Mouse (Mus musculus): ENCODE results near the gene Nck2. TPM values are rescaled to one million over a fixed set of nuclear protein-coding genes. Genes with fewer than 3 reads are reported as not detected.

The Nck2 gene
- polyA plus RNA-seq, 1 experiment from 2014 or later = 28.8 TPM

DNA sequence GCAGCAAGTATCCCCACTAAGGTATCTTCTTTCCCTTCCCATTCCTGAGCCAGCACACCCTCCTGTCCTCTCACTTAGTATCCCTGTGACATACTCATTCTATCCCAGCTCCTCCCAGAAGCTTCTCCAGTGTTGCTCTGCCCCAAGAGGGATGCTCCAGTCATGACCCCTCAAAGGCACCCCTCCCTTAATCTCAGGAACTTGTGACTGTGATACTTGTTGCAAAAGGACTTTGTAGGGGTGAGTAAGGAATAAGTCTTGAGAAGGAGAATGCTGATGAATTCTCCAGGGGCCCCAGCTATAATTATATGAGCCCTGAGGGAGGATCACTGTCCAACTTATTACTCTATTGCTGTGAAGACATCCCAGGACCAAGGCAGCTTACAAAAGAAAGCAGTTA lies 7.8 kb upstream of the Nck2 start:
- Histone ChIP-seq H3K27ac (replicated peaks in 1 of 2; ENCODE audit: control insufficient read depth in 1 of 2, insufficient read depth in 1 of 2, low read depth in 2 of 2, low read length in 2 of 2) (no peak overlapping the region), H3K4me3 (ENCODE audit: control insufficient read depth in 1 of 2, insufficient read depth in 1 of 2, low read depth in 1 of 2, low read length in 2 of 2) (no peak overlapping the region), H3K36me3 (ENCODE audit: control insufficient read depth, insufficient read depth, low read length) (no peaks in the 10 kb centered on the region), H3K4me2 (ENCODE audit: low read length) (no peak overlapping the region), H3K27me3 (ENCODE audit: control insufficient read depth, insufficient read depth, low read length) (no peaks in the 10 kb centered on the region), H3K4me1 (ENCODE audit: control insufficient read depth in 2 of 2, insufficient read depth in 2 of 2, low read length in 2 of 2) (peaks cover 3 to 15% of the 10 kb centered on the region in 2 experiments), H3K9ac (ENCODE audit: low read length) (no peak overlapping the region), H3K9me3 (ENCODE audit: control insufficient read depth, low read length) (no peaks in the 10 kb centered on the region)
- ATAC-seq (ENCODE audit: insufficient number of reproducible peaks, insufficient read depth, low FRiP score, low read depth) = no peak

GRCm38 (mm10) chr1:43439261-43439660 lies 5.1 kb upstream of the Nck2 start:
- Histone ChIP-seq H3K36me3 (ENCODE audit: control insufficient read depth, insufficient read depth, low read length) (no peaks in the 10 kb centered on the region), H3K4me2 (ENCODE audit: low read length) (no peak overlapping the region), H3K27ac (replicated peaks in 1 of 2; ENCODE audit: control insufficient read depth in 1 of 2, insufficient read depth in 1 of 2, low read depth in 2 of 2, low read length in 2 of 2) (no peak overlapping the region), H3K4me3 (ENCODE audit: control insufficient read depth in 1 of 2, insufficient read depth in 1 of 2, low read depth in 1 of 2, low read length in 2 of 2) (no peak overlapping the region), H3K27me3 (ENCODE audit: control insufficient read depth, insufficient read depth, low read length) (no peaks in the 10 kb centered on the region), H3K4me1 (ENCODE audit: control insufficient read depth in 2 of 2, insufficient read depth in 2 of 2, low read length in 2 of 2) (peaks cover 3 to 11% of the 10 kb centered on the region in 2 experiments), H3K9me3 (ENCODE audit: control insufficient read depth, low read length) (no peaks in the 10 kb centered on the region), H3K9ac (ENCODE audit: low read length) (no peak overlapping the region)
- ATAC-seq (ENCODE audit: insufficient number of reproducible peaks, insufficient read depth, low FRiP score, low read depth) = no peak
- WGBS = 80% methylated on average over 1 of the region's 1 CpGs

- H3K9ac ChIP-seq (ENCODE audit: low read length) = no peak overlapping the region
- H3K4me3 ChIP-seq (ENCODE audit: control insufficient read depth in 1 of 2, insufficient read depth in 1 of 2, low read depth in 1 of 2, low read length in 2 of 2) = no peak overlapping the region
- no peaks in the 10 kb centered on the region for H3K9me3 ChIP-seq (ENCODE audit: control insufficient read depth, low read length)
- no peaks in the 10 kb centered on the region for H3K36me3 ChIP-seq (ENCODE audit: control insufficient read depth, insufficient read depth, low read length)
- ATAC-seq (ENCODE audit: insufficient number of reproducible peaks, insufficient read depth, low FRiP score, low read depth) = no peak
- WGBS = 89% methylated on average over 2 of the region's 2 CpGs
- peaks cover 5 to 15% of the 10 kb centered on the region in 2 experiments for H3K4me1 ChIP-seq (ENCODE audit: control insufficient read depth in 2 of 2, insufficient read depth in 2 of 2, low read length in 2 of 2)
- no peaks in the 10 kb centered on the region for H3K27me3 ChIP-seq (ENCODE audit: control insufficient read depth, insufficient read depth, low read length)
- no peak overlapping the region for H3K27ac ChIP-seq (replicated peaks in 1 of 2; ENCODE audit: control insufficient read depth in 1 of 2, insufficient read depth in 1 of 2, low read depth in 2 of 2, low read length in 2 of 2)
- H3K4me2 ChIP-seq (ENCODE audit: low read length) = no peak overlapping the region
These were observed 1.8 kb upstream of the Nck2 start for GRCm38 (mm10) chr1:43442568-43442967.

DNA sequence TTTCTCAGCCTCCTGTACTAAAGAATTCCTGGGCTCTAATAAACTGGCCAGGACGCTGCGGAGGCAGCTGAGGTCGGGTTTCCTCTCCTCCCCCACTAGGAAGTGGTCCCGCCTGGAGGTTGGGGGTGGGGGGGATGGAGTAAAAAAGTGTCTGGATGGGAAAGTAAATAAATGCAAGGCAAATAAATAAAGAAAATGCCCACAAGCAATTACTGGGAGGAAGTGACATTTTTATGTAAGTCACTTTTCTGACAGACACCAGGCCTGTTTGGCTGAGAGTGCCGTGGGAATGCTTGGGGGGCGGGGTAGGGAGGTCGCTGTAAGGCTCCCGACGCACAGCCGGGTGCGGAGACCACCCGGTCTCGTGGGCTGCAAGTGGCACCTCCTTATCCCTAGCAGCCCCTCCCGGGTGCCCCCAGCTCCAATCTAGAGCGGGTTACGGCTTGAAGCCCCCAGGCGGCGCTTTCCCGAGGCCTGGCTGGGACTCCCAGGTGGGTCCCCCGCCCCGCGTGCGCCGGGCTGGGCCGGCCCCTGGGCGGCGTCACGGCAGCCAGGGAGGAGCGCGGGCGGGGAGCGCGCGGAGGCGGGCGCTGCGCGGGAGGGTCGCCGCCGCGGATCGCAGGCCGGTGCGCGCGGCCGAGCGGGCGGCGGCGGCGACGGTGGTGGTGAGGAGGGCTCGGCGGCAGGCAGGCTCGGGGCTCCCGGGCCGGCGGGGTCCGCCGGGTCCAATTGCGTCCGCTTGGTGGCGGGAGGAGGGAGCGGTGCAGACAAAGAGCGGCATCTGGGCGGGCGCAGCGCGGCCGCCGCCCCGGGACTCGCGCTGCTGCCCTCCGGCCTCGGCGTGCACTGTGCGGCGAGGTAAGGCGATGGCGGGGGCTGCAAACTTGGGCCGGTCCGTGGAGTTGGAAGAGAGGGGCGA lies 1.1 kb downstream of the Nck2 start:
- peak; percentile 92 for ATAC-seq (ENCODE audit: insufficient number of reproducible peaks, insufficient read depth, low FRiP score, low read depth)
- H3K9me3 ChIP-seq (ENCODE audit: control insufficient read depth, low read length) = no peaks in the 10 kb centered on the region
- peak overlapping the region; percentile 71 to 97 for H3K4me3 ChIP-seq (ENCODE audit: control insufficient read depth in 1 of 2, insufficient read depth in 1 of 2, low read depth in 1 of 2, low read length in 2 of 2)
- WGBS = under 1% methylated on average over 70 of the region's 86 CpGs
- peak overlapping the region; percentile 83 to 94 for H3K27ac ChIP-seq (replicated peaks in 1 of 2; ENCODE audit: control insufficient read depth in 1 of 2, insufficient read depth in 1 of 2, low read depth in 2 of 2, low read length in 2 of 2)
- H3K27me3 ChIP-seq (ENCODE audit: control insufficient read depth, insufficient read depth, low read length) = no peaks in the 10 kb centered on the region
- H3K36me3 ChIP-seq (ENCODE audit: control insufficient read depth, insufficient read depth, low read length) = no peaks in the 10 kb centered on the region
- peaks cover 7 to 37% of the 10 kb centered on the region in 2 experiments for H3K4me1 ChIP-seq (ENCODE audit: control insufficient read depth in 2 of 2, insufficient read depth in 2 of 2, low read length in 2 of 2)
- peak overlapping the region; percentile 89 for H3K4me2 ChIP-seq (ENCODE audit: low read length)
- H3K9ac ChIP-seq (ENCODE audit: low read length) = peak overlapping the region; percentile 97

GRCm38 (mm10) chr1:43446089-43446533 lies 1.7 kb downstream of the Nck2 start:
- Histone ChIP-seq H3K27ac (replicated peaks in 1 of 2; ENCODE audit: control insufficient read depth in 1 of 2, insufficient read depth in 1 of 2, low read depth in 2 of 2, low read length in 2 of 2) (peak overlapping the region; percentile 83 to 94), H3K9ac (ENCODE audit: low read length) (peak overlapping the region; percentile 97), H3K4me2 (ENCODE audit: low read length) (peak overlapping the region; percentile 89), H3K4me3 (ENCODE audit: control insufficient read depth in 1 of 2, insufficient read depth in 1 of 2, low read depth in 1 of 2, low read length in 2 of 2) (peak overlapping the region; percentile 71 to 97), H3K27me3 (ENCODE audit: control insufficient read depth, insufficient read depth, low read length) (no peaks in the 10 kb centered on the region), H3K36me3 (ENCODE audit: control insufficient read depth, insufficient read depth, low read length) (no peaks in the 10 kb centered on the region), H3K9me3 (ENCODE audit: control insufficient read depth, low read length) (no peaks in the 10 kb centered on the region), H3K4me1 (ENCODE audit: control insufficient read depth in 2 of 2, insufficient read depth in 2 of 2, low read length in 2 of 2) (peaks cover 11 to 44% of the 10 kb centered on the region in 2 experiments)
- peak; percentile 68 for ATAC-seq (ENCODE audit: insufficient number of reproducible peaks, insufficient read depth, low FRiP score, low read depth)
- WGBS = under 1% methylated on average over 44 of the region's 44 CpGs

DNA sequence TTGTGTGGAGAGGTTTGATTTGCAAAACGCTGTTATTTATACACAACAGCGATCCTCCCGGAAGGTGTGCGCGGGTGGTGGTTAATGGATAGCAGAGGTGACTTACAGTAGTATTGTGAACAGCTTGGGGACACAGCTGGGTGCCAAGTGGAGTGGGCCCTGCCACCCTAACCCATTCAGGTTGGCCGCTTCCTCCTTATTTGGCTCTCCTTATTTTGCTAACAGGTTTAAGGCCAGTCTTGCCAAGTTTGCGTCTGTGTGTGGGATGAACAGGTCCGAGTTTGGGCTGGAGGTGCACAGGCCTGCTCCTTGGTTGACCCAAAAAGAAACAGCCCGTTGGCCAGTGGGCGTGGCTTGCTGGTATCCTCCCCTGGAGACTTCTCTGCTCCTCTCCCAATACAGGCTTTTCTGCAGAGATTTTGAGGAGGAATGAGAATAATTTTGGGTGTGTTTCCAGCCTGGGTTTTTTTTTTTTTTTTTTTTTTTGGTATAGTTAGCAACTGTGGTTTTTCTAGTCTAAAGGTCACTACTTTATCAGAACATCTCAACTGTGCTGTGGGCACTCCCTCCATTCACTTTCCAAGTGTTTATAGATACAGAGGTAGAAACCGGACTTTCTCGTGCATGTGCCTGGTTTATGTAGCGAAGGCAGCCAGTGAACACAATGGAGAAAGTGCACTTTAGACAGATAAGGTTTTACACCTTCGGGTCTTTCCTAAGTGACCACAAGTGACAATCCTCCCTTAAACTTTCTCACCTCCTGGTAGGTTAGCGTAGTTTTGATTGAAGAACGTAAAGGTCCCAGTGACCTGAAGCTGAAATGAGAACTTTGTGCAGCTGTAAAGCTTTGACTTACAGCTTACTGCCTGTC lies 2.6 kb downstream of the Nck2 start:
- H3K36me3 ChIP-seq (ENCODE audit: control insufficient read depth, insufficient read depth, low read length) = no peaks in the 10 kb centered on the region
- H3K9me3 ChIP-seq (ENCODE audit: control insufficient read depth, low read length) = no peaks in the 10 kb centered on the region
- no peak for ATAC-seq (ENCODE audit: insufficient number of reproducible peaks, insufficient read depth, low FRiP score, low read depth)
- H3K4me2 ChIP-seq (ENCODE audit: low read length) = peak overlapping the region; percentile 89
- H3K27ac ChIP-seq (replicated peaks in 1 of 2; ENCODE audit: control insufficient read depth in 1 of 2, insufficient read depth in 1 of 2, low read depth in 2 of 2, low read length in 2 of 2) = peak overlapping the region; percentile 83 to 94
- peaks cover 11 to 44% of the 10 kb centered on the region in 2 experiments for H3K4me1 ChIP-seq (ENCODE audit: control insufficient read depth in 2 of 2, insufficient read depth in 2 of 2, low read length in 2 of 2)
- WGBS = 9% methylated on average over 16 of the region's 16 CpGs
- H3K27me3 ChIP-seq (ENCODE audit: control insufficient read depth, insufficient read depth, low read length) = no peaks in the 10 kb centered on the region
- H3K4me3 ChIP-seq (ENCODE audit: control insufficient read depth in 1 of 2, insufficient read depth in 1 of 2, low read depth in 1 of 2, low read length in 2 of 2) = peak overlapping the region; percentile 71 to 97
- H3K9ac ChIP-seq (ENCODE audit: low read length) = peak overlapping the region; percentile 97

- no peaks in the 10 kb centered on the region for H3K27me3 ChIP-seq (ENCODE audit: control insufficient read depth, insufficient read depth, low read length)
- no peak for ATAC-seq (ENCODE audit: insufficient number of reproducible peaks, insufficient read depth, low FRiP score, low read depth)
- H3K27ac ChIP-seq (replicated peaks in 1 of 2; ENCODE audit: control insufficient read depth in 1 of 2, insufficient read depth in 1 of 2, low read depth in 2 of 2, low read length in 2 of 2) = no peak overlapping the region
- WGBS = 54% methylated on average over 9 of the region's 9 CpGs
- no peaks in the 10 kb centered on the region for H3K9me3 ChIP-seq (ENCODE audit: control insufficient read depth, low read length)
- H3K4me3 ChIP-seq (ENCODE audit: control insufficient read depth in 1 of 2, insufficient read depth in 1 of 2, low read depth in 1 of 2, low read length in 2 of 2) = peak overlapping the region; percentile 13 to 97
- peaks cover 11 to 44% of the 10 kb centered on the region in 2 experiments for H3K4me1 ChIP-seq (ENCODE audit: control insufficient read depth in 2 of 2, insufficient read depth in 2 of 2, low read length in 2 of 2)
- H3K9ac ChIP-seq (ENCODE audit: low read length) = peak overlapping the region; percentile 97
- peak overlapping the region; percentile 89 for H3K4me2 ChIP-seq (ENCODE audit: low read length)
- H3K36me3 ChIP-seq (ENCODE audit: control insufficient read depth, insufficient read depth, low read length) = no peaks in the 10 kb centered on the region
These were observed 3.4 kb downstream of the Nck2 start for GRCm38 (mm10) chr1:43447602-43448287.
